In the genomic region with DNA sequence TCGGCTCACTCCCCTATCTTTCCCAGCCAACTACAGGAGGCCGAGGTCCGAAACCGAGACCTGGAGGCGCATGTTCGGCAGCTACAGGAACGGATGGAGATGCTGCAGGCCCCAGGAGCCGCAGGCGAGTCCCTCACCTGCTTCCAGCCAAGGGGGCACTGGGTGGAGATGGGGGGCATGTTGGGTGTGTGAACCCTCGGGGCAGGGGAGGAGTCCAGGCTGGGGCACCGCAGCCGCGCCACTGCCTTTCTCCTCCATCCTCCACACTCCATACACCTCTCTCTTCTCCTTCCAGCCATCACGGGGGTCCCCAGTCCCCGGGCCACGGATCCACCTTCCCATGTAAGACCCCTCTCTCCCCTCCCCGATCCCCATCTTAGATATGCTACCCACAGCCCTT, we compare ENCODE assay signal across 9 mouse cellular contexts. TPM values are rescaled to one million over a fixed set of nuclear protein-coding genes. Genes with fewer than 3 reads are reported as not detected.
DNase-seq lines count a peak whose midpoint lies in the region; ATAC-seq and TF ChIP-seq lines count a peak whose summit lies in the region.
"Had no signal": no experiment of that assay in that cellular context is flagged by ENCODE, and none has a peak within 500 bp of the region (broad histone marks: within the 10 kb centered on the region; RNA-seq: fewer than 3 reads in every experiment).

No protein-coding gene starts in this region.

- no peak overlapping the region for H3K27ac ChIP-seq in gastrocnemius, adult 2 months
- no peak overlapping the region for H3K27ac ChIP-seq in liver, embryonic 12.5 days
- H3K27ac ChIP-seq in liver, postnatal 0 days (ENCODE audit: low read depth): no peak overlapping the region
- peak overlapping the region; percentile 82; the same call in 1 of the 2 replicates for H3K27ac ChIP-seq in forebrain, embryonic 12.5 days
- no peak overlapping the region for H3K27ac ChIP-seq in liver, embryonic 14.5 days

- peak overlapping the region; percentile 98 for H3K4me2 ChIP-seq in liver, embryonic 12.5 days
- no peak overlapping the region for H3K4me2 ChIP-seq in liver, postnatal 0 days (ENCODE audit: low read depth, low read length)
- peak overlapping the region; percentile 95 for H3K4me2 ChIP-seq in forebrain, embryonic 12.5 days
- H3K4me2 ChIP-seq in liver, embryonic 14.5 days (ENCODE audit: low read depth): peak overlapping the region; percentile 95

- H3K27me3 ChIP-seq in liver, embryonic 12.5 days (replicated peaks): peaks cover 96% of the 10 kb centered on the region
- H3K27me3 ChIP-seq in liver, postnatal 0 days (ENCODE audit: insufficient read depth, low read length): peaks cover 63% of the 10 kb centered on the region
- H3K27me3 ChIP-seq in forebrain, embryonic 12.5 days: peaks cover 24% of the 10 kb centered on the region
- H3K27me3 ChIP-seq in liver, embryonic 14.5 days (ENCODE audit: control insufficient read depth, insufficient read depth, low read length): peaks cover 55% of the 10 kb centered on the region

- peaks cover 72% of the 10 kb centered on the region for H3K4me1 ChIP-seq in liver, embryonic 12.5 days
- peaks cover 26% of the 10 kb centered on the region for H3K4me1 ChIP-seq in liver, postnatal 0 days (ENCODE audit: insufficient read depth)
- H3K4me1 ChIP-seq in forebrain, embryonic 12.5 days: peaks cover 54% of the 10 kb centered on the region
- H3K4me1 ChIP-seq in liver, embryonic 14.5 days (replicated peaks; ENCODE audit: control insufficient read depth in 2 of 2, insufficient read depth in 2 of 2, low read length in 1 of 2): peaks cover 0 to 11% of the 10 kb centered on the region in 2 experiments; a peak in 3 of 4 replicates

- peak; percentile 24 for DNase-seq in gastrocnemius, adult 2 months
- no peak for DNase-seq in gastrocnemius, postnatal 25 days
- DNase-seq in liver, postnatal 0 days: no peak
- DNase-seq in liver, embryonic 14.5 days (ENCODE audit: low read depth in 3 of 3, low spot score in 3 of 3): no peak
- no peak for DNase-seq in thymus, postnatal 25 days
- DNase-seq: B cell, adult 2 months had no signal

- H3K9me3 ChIP-seq in liver, embryonic 12.5 days (replicated peaks): no peaks in the 10 kb centered on the region
- no peaks in the 10 kb centered on the region for H3K9me3 ChIP-seq in liver, postnatal 0 days (ENCODE audit: low read length)
- H3K9me3 ChIP-seq in forebrain, embryonic 12.5 days: no peaks in the 10 kb centered on the region
- H3K9me3 ChIP-seq in liver, embryonic 14.5 days (ENCODE audit: control insufficient read depth, low read length): no peaks in the 10 kb centered on the region

- 26% methylated on average over 15 of the region's 17 CpGs for WGBS in liver, embryonic 12.5 days (ENCODE audit: insufficient replicate concordance)
- 46% methylated on average over 17 of the region's 17 CpGs for WGBS in liver, postnatal 0 days (ENCODE audit: insufficient replicate concordance)
- WGBS in forebrain, embryonic 12.5 days: 25% methylated on average over 16 of the region's 17 CpGs
- WGBS in liver, embryonic 14.5 days (ENCODE audit: insufficient replicate concordance): 24% methylated on average over 13 of the region's 17 CpGs

- H3K9ac ChIP-seq in liver, embryonic 12.5 days: no peak overlapping the region
- H3K9ac ChIP-seq in liver, postnatal 0 days (replicated peaks): no peak overlapping the region
- H3K9ac ChIP-seq in forebrain, embryonic 12.5 days: peak overlapping the region; percentile 51
- H3K9ac ChIP-seq in liver, embryonic 14.5 days (replicated peaks): no peak overlapping the region

- H3K36me3 ChIP-seq in liver, embryonic 12.5 days: 0 out of 2 replicates have a peak, but pooled peaks cover 5% of the 10 kb centered on the region
- 0 out of 2 replicates have a peak, but pooled peaks cover 2% of the 10 kb centered on the region for H3K36me3 ChIP-seq in liver, postnatal 0 days (replicated peaks; ENCODE audit: insufficient read depth, low read length)
- H3K36me3 ChIP-seq in forebrain, embryonic 12.5 days (replicated peaks): peaks cover 45% of the 10 kb centered on the region
- H3K36me3 ChIP-seq in liver, embryonic 14.5 days (replicated peaks; ENCODE audit: control insufficient read depth, insufficient read depth, low read depth): no peaks in the 10 kb centered on the region

- no peak for TF ChIP-seq CTCF in gastrocnemius, adult 2 months (IDR thresholded peaks at IDR 0.05)
- no peak for TF ChIP-seq CTCF in liver, postnatal 0 days (IDR thresholded peaks at IDR 0.05; ENCODE audit: low read depth)
- TF ChIP-seq CTCF in liver, embryonic 14.5 days (IDR thresholded peaks at IDR 0.05; ENCODE audit: low read depth): no peak

- ATAC-seq in liver, embryonic 12.5 days: no peak
- ATAC-seq in liver, postnatal 0 days: no peak
- ATAC-seq in forebrain, embryonic 12.5 days (ENCODE audit: low FRiP score): no peak
- no peak for ATAC-seq in liver, embryonic 14.5 days (ENCODE audit: insufficient read depth)
- ATAC-seq in megakaryocyte-erythroid progenitor cell, adult 5-6 weeks (replicated peaks; ENCODE audit: low FRiP score, low TSS enrichment, poor library complexity, severe bottlenecking): no peak

- TF ChIP-seq EP300 in liver, postnatal 0 days (IDR thresholded peaks at IDR 0.05; ENCODE audit: low read depth): no peak
- no peak for TF ChIP-seq EP300 in liver, embryonic 14.5 days (IDR thresholded peaks at IDR 0.05; ENCODE audit: low read depth)

- H3K4me3 ChIP-seq in gastrocnemius, adult 2 months: no peak overlapping the region
- peak overlapping the region; percentile 66; the same call in 1 of the 2 replicates for H3K4me3 ChIP-seq in liver, embryonic 12.5 days
- H3K4me3 ChIP-seq in liver, postnatal 0 days (ENCODE audit: low read depth, low read length): no peak overlapping the region
- peak overlapping the region; percentile 72; the same call in 1 of the 2 replicates for H3K4me3 ChIP-seq in forebrain, embryonic 12.5 days (replicated peaks)
- H3K4me3 ChIP-seq in liver, embryonic 14.5 days (ENCODE audit: insufficient read depth in 1 of 2, low read depth in 2 of 2, low read length in 2 of 2): no peak overlapping the region

- intact Hi-C loops in gastrocnemius, adult 2 months (cut with DNase I): loop anchor here (5.0 kb wide), 1 partner anchor 85 kb away; no protein-coding TSS in a partner anchor

RNA-seq across cellular contexts. Expression of a gene that starts 2.5 kb away (rescaled TPM):
- 1 to 10 TPM in 1 of 2 experiments, under 1 TPM in 1; 0.89 to 2.3 TPM for total RNA-seq in gastrocnemius, adult 2 months (2021)
- 1 to 10 TPM; 2.0 to 2.7 TPM for total RNA-seq in gastrocnemius, postnatal 25 days (2021)
- 1.8 TPM in 2 replicates for polyA plus RNA-seq in liver, embryonic 12.5 days (2016; fragmentation: Nextera tagmentation; extraction: Ambion mirVana)
- 0.78 and 0.82 TPM in 2 replicates for polyA plus RNA-seq in liver, postnatal 0 days (2015; fragmentation: Nextera tagmentation; extraction: Ambion mirVana)
- 5.8 and 7.3 TPM in 2 replicates for polyA plus RNA-seq in forebrain, embryonic 12.5 days (2016; fragmentation: Nextera tagmentation; extraction: Ambion mirVana)
- polyA plus RNA-seq in liver, embryonic 14.5 days (2012; rRNA removed): 3.3 and 4.3 TPM in 2 replicates
- 0.60 and 1.3 TPM in 2 replicates for polyA plus RNA-seq in liver, embryonic 14.5 days (2014; fragmentation: Nextera tagmentation; extraction: Ambion mirVana)
- total RNA-seq in megakaryocyte-erythroid progenitor cell, adult 5-6 weeks (2014; fragmentation: Nextera tagmentation): 8.9 and 10.1 TPM in 2 replicates
- total RNA-seq in megakaryocyte-erythroid progenitor cell, adult 5-6 weeks (2017): 2.1 and 2.2 TPM in 2 replicates

RNA-seq across cellular contexts. Expression of a gene that starts 8.3 kb away (rescaled TPM):
- total RNA-seq in gastrocnemius, adult 2 months (2021): 100 to 1,000 TPM; 265 to 336 TPM
- 100 to 1,000 TPM; 315 to 350 TPM for total RNA-seq in gastrocnemius, postnatal 25 days (2021)
- 8.5 and 9.8 TPM in 2 replicates for polyA plus RNA-seq in liver, embryonic 12.5 days (2016; fragmentation: Nextera tagmentation; extraction: Ambion mirVana)
- 14.2 and 17.6 TPM in 2 replicates for polyA plus RNA-seq in liver, postnatal 0 days (2015; fragmentation: Nextera tagmentation; extraction: Ambion mirVana)
- polyA plus RNA-seq in forebrain, embryonic 12.5 days (2016; fragmentation: Nextera tagmentation; extraction: Ambion mirVana): 10.6 and 12.3 TPM in 2 replicates
- polyA plus RNA-seq in liver, embryonic 14.5 days (2012; rRNA removed): 17.9 and 20.7 TPM in 2 replicates
- polyA plus RNA-seq in liver, embryonic 14.5 days (2014; fragmentation: Nextera tagmentation; extraction: Ambion mirVana): 8.3 and 10.6 TPM in 2 replicates
- total RNA-seq in megakaryocyte-erythroid progenitor cell, adult 5-6 weeks (2014; fragmentation: Nextera tagmentation): 15.1 and 19.8 TPM in 2 replicates
- total RNA-seq in megakaryocyte-erythroid progenitor cell, adult 5-6 weeks (2017): 3.9 and 7.5 TPM in 2 replicates

RNA-seq across cellular contexts. Expression of a gene that starts 15.9 kb away (rescaled TPM):
- total RNA-seq in gastrocnemius, adult 2 months (2021): 10 to 100 TPM; 31.9 to 32.1 TPM
- total RNA-seq in gastrocnemius, postnatal 25 days (2021): 10 to 100 TPM; 22.4 to 22.7 TPM
- 7.4 and 7.9 TPM in 2 replicates for polyA plus RNA-seq in liver, embryonic 12.5 days (2016; fragmentation: Nextera tagmentation; extraction: Ambion mirVana)
- 3.2 and 4.6 TPM in 2 replicates for polyA plus RNA-seq in liver, postnatal 0 days (2015; fragmentation: Nextera tagmentation; extraction: Ambion mirVana)
- 18.2 and 19.0 TPM in 2 replicates for polyA plus RNA-seq in forebrain, embryonic 12.5 days (2016; fragmentation: Nextera tagmentation; extraction: Ambion mirVana)
- 18.1 and 20.2 TPM in 2 replicates for polyA plus RNA-seq in liver, embryonic 14.5 days (2012; rRNA removed)
- 3.5 and 3.7 TPM in 2 replicates for polyA plus RNA-seq in liver, embryonic 14.5 days (2014; fragmentation: Nextera tagmentation; extraction: Ambion mirVana)
- 28.5 and 29.2 TPM in 2 replicates for total RNA-seq in megakaryocyte-erythroid progenitor cell, adult 5-6 weeks (2014; fragmentation: Nextera tagmentation)
- total RNA-seq in megakaryocyte-erythroid progenitor cell, adult 5-6 weeks (2017): 7.7 and 10.6 TPM in 2 replicates

RNA-seq across cellular contexts. Expression of a gene that starts 26.3 kb away (rescaled TPM):
- not detected for total RNA-seq in gastrocnemius, adult 2 months (2021)
- not detected for total RNA-seq in gastrocnemius, postnatal 25 days (2021)
- 0.55 and 0.66 TPM in 2 replicates for polyA plus RNA-seq in liver, embryonic 12.5 days (2016; fragmentation: Nextera tagmentation; extraction: Ambion mirVana)
- polyA plus RNA-seq in liver, postnatal 0 days (2015; fragmentation: Nextera tagmentation; extraction: Ambion mirVana): 0.17 TPM in 1 of 2 replicates, not detected in the other
- polyA plus RNA-seq in forebrain, embryonic 12.5 days (2016; fragmentation: Nextera tagmentation; extraction: Ambion mirVana): 1.1 and 1.8 TPM in 2 replicates
- 0.14 and 0.25 TPM in 2 replicates for polyA plus RNA-seq in liver, embryonic 14.5 days (2012; rRNA removed)
- polyA plus RNA-seq in liver, embryonic 14.5 days (2014; fragmentation: Nextera tagmentation; extraction: Ambion mirVana): 0.16 and 0.22 TPM in 2 replicates
- total RNA-seq in megakaryocyte-erythroid progenitor cell, adult 5-6 weeks (2014; fragmentation: Nextera tagmentation): 0.22 and 0.35 TPM in 2 replicates
- total RNA-seq in megakaryocyte-erythroid progenitor cell, adult 5-6 weeks (2017): 0.65 TPM in 1 of 2 replicates, not detected in the other

RNA-seq across cellular contexts. Expression of a gene that starts 27.7 kb away (rescaled TPM):
- 1 to 10 TPM; 2.3 to 3.0 TPM for total RNA-seq in gastrocnemius, adult 2 months (2021)
- 1 to 10 TPM; 2.9 TPM for total RNA-seq in gastrocnemius, postnatal 25 days (2021)
- polyA plus RNA-seq in liver, embryonic 12.5 days (2016; fragmentation: Nextera tagmentation; extraction: Ambion mirVana): 8.1 and 10.1 TPM in 2 replicates
- 3.2 and 3.6 TPM in 2 replicates for polyA plus RNA-seq in liver, postnatal 0 days (2015; fragmentation: Nextera tagmentation; extraction: Ambion mirVana)
- 18.4 and 23.1 TPM in 2 replicates for polyA plus RNA-seq in forebrain, embryonic 12.5 days (2016; fragmentation: Nextera tagmentation; extraction: Ambion mirVana)
- 2.0 and 2.6 TPM in 2 replicates for polyA plus RNA-seq in liver, embryonic 14.5 days (2012; rRNA removed)
- polyA plus RNA-seq in liver, embryonic 14.5 days (2014; fragmentation: Nextera tagmentation; extraction: Ambion mirVana): 2.6 and 3.0 TPM in 2 replicates
- total RNA-seq in megakaryocyte-erythroid progenitor cell, adult 5-6 weeks (2014; fragmentation: Nextera tagmentation): 6.3 and 8.6 TPM in 2 replicates
- 6.1 and 7.8 TPM in 2 replicates for total RNA-seq in megakaryocyte-erythroid progenitor cell, adult 5-6 weeks (2017)

Comparison
In these comparisons a context has a peak if more than half of its experiments do, and no peak if none do; other contexts are left out.
1. H3K4me3 ChIP-seq: peak in liver, embryonic 12.5 days (single experiment) and forebrain, embryonic 12.5 days (single experiment); none in gastrocnemius, adult 2 months (single experiment), liver, postnatal 0 days (single experiment) and liver, embryonic 14.5 days (0 of 2).